Mouse (Mus musculus) liver, postnatal 0 days (tissue): ENCODE measurements around the gene Rgmb. TPM values are rescaled to one million over a fixed set of nuclear protein-coding genes. Genes with fewer than 3 reads are reported as not detected.

Experiments used
- ATAC-seq: fragments of 200-750 bp; cut with Nextera tagmentation; 2 replicates; pipeline ENCODE4 v1.8.0; 2017; ENCODE audit warnings: mild to moderate bottlenecking, moderate library complexity
- DNase-seq: peaks from one replicate; pipeline ENCODE4 v3.0.0-alpha.2; 2016
- H3K27ac ChIP-seq: fragments of 300-500 bp; sonication (generic); 2 replicates; pipeline ENCODE4 v1.5.1; 2014; ENCODE audit warnings: antibody characterized with exemption, moderate library complexity, mild to moderate bottlenecking, low read depth
- H3K27me3 ChIP-seq: fragments of 300-500 bp; sonication (generic); 2 replicates; pipeline ENCODE4 v1.6.1; 2014; ENCODE audit warnings: low read length, control low read depth, mixed read lengths; ENCODE audit not compliant: insufficient read depth
- H3K36me3 ChIP-seq: fragments of 300-500 bp; sonication (generic); replicated peaks from 2 replicates; pipeline ENCODE4 v1.6.1; 2014; ENCODE audit warnings: mild to moderate bottlenecking, control low read depth, low read length, moderate library complexity, mixed read lengths; ENCODE audit not compliant: insufficient read depth
- H3K4me1 ChIP-seq: fragments of 300-500 bp; sonication (generic); 2 replicates; pipeline ENCODE4 v1.6.1; 2014; ENCODE audit warnings: antibody characterized with exemption, mild to moderate bottlenecking, control low read depth; ENCODE audit not compliant: insufficient read depth
- H3K4me2 ChIP-seq: fragments of 300-500 bp; sonication (generic); 2 replicates; pipeline ENCODE4 v1.6.1; 2014; ENCODE audit warnings: low read depth, mild to moderate bottlenecking, low read length, moderate library complexity, mixed read lengths
- H3K4me3 ChIP-seq: fragments of 300-500 bp; sonication (generic); 2 replicates; pipeline ENCODE4 v1.5.1; 2014; ENCODE audit warnings: low read depth, low read length
- H3K9ac ChIP-seq: fragments of 300-500 bp; sonication (generic); replicated peaks from 2 replicates; pipeline ENCODE4 v1.6.1; 2014; ENCODE audit warnings: mild to moderate bottlenecking, moderate library complexity
- H3K9me3 ChIP-seq: fragments of 300-500 bp; sonication (generic); 2 replicates; pipeline ENCODE4 v1.6.1; 2016; ENCODE audit warnings: mild to moderate bottlenecking, control low read depth, low read length, mixed read lengths
- CTCF ChIP-seq: sonication (generic); IDR thresholded peaks from 2 replicates; pipeline ENCODE4 v1.5.1; 2016; ENCODE audit warnings: antibody characterized with exemption, low read depth
- EP300 ChIP-seq: IDR thresholded peaks from 2 replicates; pipeline ENCODE4 v1.6.1; 2016; ENCODE audit warnings: antibody characterized with exemption, low read depth, mild to moderate bottlenecking
- WGBS: fragments of 180-500 bp; shearing (Covaris S2); extraction: QIAGEN DNeasy Blood & Tissue Kit; methylation state at CpG from one replicate; pipeline ENCODE4 v1.1.7; 2014; ENCODE audit not compliant: insufficient replicate concordance; 5-methylcytosine and 5-hydroxymethylcytosine counted together
- polyA plus RNA-seq: library from polyadenylated mRNA; unstranded; fragments of >200 nt; fragmentation: Nextera tagmentation; extraction: Ambion mirVana; gene quantifications from 2 replicates; pipeline ENCODE4 v1.2.1, GENCODE M21; 2015

Gene Rgmb
- polyA plus RNA-seq, 1 experiment from 2014 or later: 1.3 TPM

GRCm38 (mm10) chr17:15817634-15818033 lies 13.2 kb downstream of the Rgmb start:
- 78% methylated on average over 2 of the region's 2 CpGs for WGBS
- TF ChIP-seq EP300: no peak
- no peak for TF ChIP-seq CTCF

DNA sequence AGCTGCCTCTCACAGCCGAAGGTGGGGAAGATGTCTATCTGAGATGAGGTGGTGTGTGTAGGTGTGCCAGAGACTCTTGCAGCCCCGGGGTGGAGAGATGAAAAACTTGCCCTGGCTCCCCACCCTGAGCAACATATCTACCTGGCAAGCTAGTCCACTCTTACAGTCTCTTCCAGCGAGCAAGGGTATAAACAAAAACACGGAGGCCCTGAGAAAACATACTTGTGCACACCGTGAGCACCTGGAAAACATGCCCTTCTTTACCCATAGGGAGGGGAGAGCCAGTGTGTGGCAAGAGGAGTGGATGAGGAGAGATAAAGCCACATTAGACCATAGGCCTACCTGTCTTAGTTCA lies 13.8 kb downstream of the Rgmb start:
- no peak overlapping the region for H3K4me2 ChIP-seq
- 68% methylated on average over 5 of the region's 5 CpGs for WGBS
- TF ChIP-seq EP300 (no peak), CTCF (no peak)
- H3K27me3 ChIP-seq: no peaks in the 10 kb centered on the region
- H3K27ac ChIP-seq: no peak overlapping the region
- no peak overlapping the region for H3K9ac ChIP-seq
- no peaks in the 10 kb centered on the region for H3K36me3 ChIP-seq
- DNase-seq: no peak
- peaks cover 4% of the 10 kb centered on the region; the same call in 1 of the 2 replicates for H3K4me1 ChIP-seq
- H3K4me3 ChIP-seq: no peak overlapping the region
- no peak for ATAC-seq
- no peaks in the 10 kb centered on the region for H3K9me3 ChIP-seq

More at GRCm38 (mm10) chr17:15817634-15818033, 13.2 kb downstream of the Rgmb start:
- Histone ChIP-seq H3K4me3 (no peak overlapping the region), H3K27me3 (no peaks in the 10 kb centered on the region), H3K9me3 (no peaks in the 10 kb centered on the region), H3K36me3 (no peaks in the 10 kb centered on the region), H3K27ac (no peak overlapping the region), H3K4me2 (no peak overlapping the region), H3K4me1 (peaks cover 4% of the 10 kb centered on the region; the same call in 1 of the 2 replicates), H3K9ac (no peak overlapping the region)
- DNase-seq (no peak), ATAC-seq (no peak)

GRCm38 (mm10) chr17:15816379-15817095 lies 14.3 kb downstream of the Rgmb start:
- DNase-seq (no peak), ATAC-seq (no peak)
- 66% methylated on average over 11 of the region's 11 CpGs for WGBS
- Histone ChIP-seq H3K4me1 (peaks cover 4% of the 10 kb centered on the region; the same call in 1 of the 2 replicates), H3K36me3 (no peaks in the 10 kb centered on the region), H3K9me3 (no peaks in the 10 kb centered on the region), H3K27me3 (no peaks in the 10 kb centered on the region), H3K9ac (no peak overlapping the region), H3K4me3 (no peak overlapping the region), H3K4me2 (no peak overlapping the region), H3K27ac (no peak overlapping the region)
- TF ChIP-seq EP300: no peak
- TF ChIP-seq CTCF: no peak

DNA sequence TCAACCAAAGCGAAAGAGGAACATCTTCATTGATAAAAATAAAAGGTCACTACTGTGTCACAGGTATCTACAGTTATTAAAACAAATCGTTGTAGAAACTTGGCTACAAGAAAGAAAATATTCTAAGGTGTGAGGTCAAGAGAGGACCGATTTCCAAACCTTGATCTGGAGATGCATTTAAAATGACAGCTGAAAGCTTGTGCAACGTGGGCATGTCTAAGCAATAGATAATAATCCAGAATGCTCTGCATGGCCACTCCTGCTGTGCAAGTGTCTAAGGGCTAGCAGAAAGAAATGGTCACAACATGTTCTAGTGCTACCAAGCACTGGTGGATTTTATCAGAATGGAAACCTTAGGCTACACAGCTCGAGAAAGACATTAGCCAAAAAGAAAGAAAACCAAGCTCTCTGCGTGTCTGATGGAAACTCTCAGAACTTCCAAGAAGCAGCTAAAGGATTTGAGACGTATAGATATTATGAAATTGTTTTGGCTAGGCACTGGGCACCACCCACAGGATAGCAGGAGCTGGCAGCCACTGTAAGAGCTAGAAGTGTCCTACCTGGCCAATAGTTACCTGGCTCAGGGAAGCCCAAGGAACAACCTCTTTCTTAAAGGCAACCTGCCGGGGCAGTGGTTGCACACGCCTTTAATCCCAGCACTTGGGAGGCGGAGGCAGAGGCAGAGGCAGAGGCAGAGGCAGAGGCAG lies 15.4 kb downstream of the Rgmb start:
- peaks cover 4% of the 10 kb centered on the region; the same call in 1 of the 2 replicates for H3K4me1 ChIP-seq
- ATAC-seq (no peak), DNase-seq (no peak)
- H3K27ac ChIP-seq: no peak overlapping the region
- no peak overlapping the region for H3K4me2 ChIP-seq
- H3K36me3 ChIP-seq: no peaks in the 10 kb centered on the region
- no peak overlapping the region for H3K4me3 ChIP-seq
- no peak overlapping the region for H3K9ac ChIP-seq
- no peaks in the 10 kb centered on the region for H3K9me3 ChIP-seq
- H3K27me3 ChIP-seq: no peaks in the 10 kb centered on the region
- 75% methylated on average over 10 of the region's 10 CpGs for WGBS
- no peak for TF ChIP-seq EP300
- no peak for TF ChIP-seq CTCF

GRCm38 (mm10) chr17:15813658-15814212 lies 17.1 kb downstream of the Rgmb start:
- H3K27ac ChIP-seq: no peak overlapping the region
- no peak overlapping the region for H3K4me2 ChIP-seq
- no peaks in the 10 kb centered on the region for H3K36me3 ChIP-seq
- H3K4me1 ChIP-seq: no peaks in the 10 kb centered on the region
- H3K9me3 ChIP-seq: no peaks in the 10 kb centered on the region
- H3K4me3 ChIP-seq: no peak overlapping the region
- 56% methylated on average over 3 of the region's 3 CpGs for WGBS
- ATAC-seq: no peak
- no peak overlapping the region for H3K9ac ChIP-seq
- DNase-seq: no peak
- TF ChIP-seq EP300: no peak
- TF ChIP-seq CTCF: no peak
- H3K27me3 ChIP-seq: no peaks in the 10 kb centered on the region

DNA sequence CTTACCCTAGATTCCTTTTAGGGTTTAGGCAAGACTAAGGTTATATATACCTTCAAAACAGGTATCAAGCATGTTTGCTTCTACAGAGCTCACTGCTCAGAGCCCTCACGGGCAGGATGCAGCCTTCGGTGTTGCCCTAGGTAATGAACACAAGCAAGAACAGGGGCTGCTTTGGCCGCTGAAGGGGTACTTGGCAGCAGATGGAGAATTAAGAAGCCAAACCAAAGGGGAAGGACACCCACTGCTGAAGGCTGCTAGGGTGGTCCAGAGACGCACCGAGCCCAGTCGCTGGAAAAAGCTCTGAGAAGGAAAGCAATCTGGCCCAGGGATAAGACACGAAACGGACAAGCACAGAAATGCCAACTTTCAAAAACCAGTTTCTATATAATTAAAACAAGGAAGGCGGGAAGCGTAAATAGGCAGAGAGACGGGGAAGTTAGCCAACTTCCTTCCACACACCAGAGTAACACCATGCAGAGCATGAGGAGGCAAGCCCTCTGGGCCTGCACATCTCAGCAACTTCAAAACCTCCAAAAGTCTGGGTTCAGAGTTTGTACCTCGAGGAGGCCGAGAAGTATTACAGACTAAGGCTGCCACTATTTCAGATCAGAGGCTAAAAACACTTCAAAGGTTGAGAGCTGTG lies 18.6 kb downstream of the Rgmb start:
- DNase-seq (no peak), ATAC-seq (no peak)
- Histone ChIP-seq H3K27me3 (no peaks in the 10 kb centered on the region), H3K36me3 (no peaks in the 10 kb centered on the region; the same call in 1 of the 2 replicates), H3K27ac (no peak overlapping the region), H3K9ac (no peak overlapping the region), H3K4me1 (no peaks in the 10 kb centered on the region), H3K4me2 (no peak overlapping the region), H3K4me3 (no peak overlapping the region), H3K9me3 (no peaks in the 10 kb centered on the region)
- WGBS: 71% methylated on average over 13 of the region's 13 CpGs
- TF ChIP-seq CTCF (no peak), EP300 (no peak)
